Mouse (Mus musculus): ENCODE measurements at regions not wholly inside any gene's neighbourhood (a gene's known extent, or its start where the extent isn't known, plus 50 kb on each side); places are given as distances from the start of the nearest gene placed in this dataset.

GRCm38 (mm10) chr5:43136142-43136541, 96.8 kb upstream of the Cpeb2 start:
- H3K36me3 ChIP-seq (ENCODE audit: control insufficient read depth, insufficient read depth, low read length): no peaks in the 10 kb centered on the region
- H3K27me3 ChIP-seq (ENCODE audit: control insufficient read depth, insufficient read depth, low read length): no peaks in the 10 kb centered on the region
- no peaks in the 10 kb centered on the region for H3K4me1 ChIP-seq (ENCODE audit: control insufficient read depth, insufficient read depth, low read length)
- no peak for DNase-seq (ENCODE audit: low spot score, missing footprints)
- H3K4me2 ChIP-seq: no peak overlapping the region
- WGBS: 87% methylated on average over 4 of the region's 4 CpGs
- no peak overlapping the region for H3K4me3 ChIP-seq (ENCODE audit: low read depth, low read length)
- H3K27ac ChIP-seq (ENCODE audit: low read depth, low read length): no peak overlapping the region
- no peak overlapping the region for H3K9ac ChIP-seq (ENCODE audit: low read length)
- no peaks in the 10 kb centered on the region for H3K9me3 ChIP-seq (ENCODE audit: control insufficient read depth, low read length)
- no peak for ATAC-seq (ENCODE audit: low FRiP score)

GRCm38 (mm10) chr5:43137777-43138176, 95.2 kb upstream of the Cpeb2 start:
- ATAC-seq (ENCODE audit: low FRiP score): no peak

GRCm38 (mm10) chr5:43138931-43139486, 94.0 kb upstream of the Cpeb2 start:
- Histone ChIP-seq H3K27ac (ENCODE audit: low read depth, low read length) (no peak overlapping the region), H3K4me3 (ENCODE audit: low read depth, low read length) (no peak overlapping the region), H3K36me3 (ENCODE audit: control insufficient read depth, insufficient read depth, low read length) (no peaks in the 10 kb centered on the region), H3K4me2 (no peak overlapping the region), H3K9me3 (ENCODE audit: control insufficient read depth, low read length) (no peaks in the 10 kb centered on the region), H3K27me3 (ENCODE audit: control insufficient read depth, insufficient read depth, low read length) (no peaks in the 10 kb centered on the region), H3K4me1 (ENCODE audit: control insufficient read depth, insufficient read depth, low read length) (no peaks in the 10 kb centered on the region), H3K9ac (ENCODE audit: low read length) (no peak overlapping the region)
- WGBS: 88% methylated on average over 4 of the region's 4 CpGs
- ATAC-seq (ENCODE audit: low FRiP score) (no peak), DNase-seq (ENCODE audit: low spot score, missing footprints) (no peak)

More at GRCm38 (mm10) chr5:43137777-43138176, 95.2 kb upstream of the Cpeb2 start:
- Histone ChIP-seq H3K4me2 (no peak overlapping the region), H3K4me3 (ENCODE audit: low read depth, low read length) (no peak overlapping the region), H3K27me3 (ENCODE audit: control insufficient read depth, insufficient read depth, low read length) (no peaks in the 10 kb centered on the region), H3K4me1 (ENCODE audit: control insufficient read depth, insufficient read depth, low read length) (no peaks in the 10 kb centered on the region), H3K9me3 (ENCODE audit: control insufficient read depth, low read length) (no peaks in the 10 kb centered on the region), H3K9ac (ENCODE audit: low read length) (no peak overlapping the region), H3K27ac (ENCODE audit: low read depth, low read length) (no peak overlapping the region), H3K36me3 (ENCODE audit: control insufficient read depth, insufficient read depth, low read length) (no peaks in the 10 kb centered on the region)
- WGBS: 86% methylated on average over 5 of the region's 5 CpGs
- no peak for DNase-seq (ENCODE audit: low spot score, missing footprints)

- H3K9me3 ChIP-seq (ENCODE audit: control insufficient read depth, low read length): no peaks in the 10 kb centered on the region
- H3K4me3 ChIP-seq (ENCODE audit: low read depth, low read length): no peak overlapping the region
- DNase-seq (ENCODE audit: low spot score, missing footprints) (no peak), ATAC-seq (ENCODE audit: low FRiP score) (no peak)
- H3K36me3 ChIP-seq (ENCODE audit: control insufficient read depth, insufficient read depth, low read length): no peaks in the 10 kb centered on the region
- H3K27ac ChIP-seq (ENCODE audit: low read depth, low read length): no peak overlapping the region
- no peak overlapping the region for H3K9ac ChIP-seq (ENCODE audit: low read length)
- WGBS: 93% methylated on average over 1 of the region's 1 CpGs
- no peak overlapping the region for H3K4me2 ChIP-seq
- H3K4me1 ChIP-seq (ENCODE audit: control insufficient read depth, insufficient read depth, low read length): no peaks in the 10 kb centered on the region
- no peaks in the 10 kb centered on the region for H3K27me3 ChIP-seq (ENCODE audit: control insufficient read depth, insufficient read depth, low read length)
Measured at GRCm38 (mm10) chr5:43139813-43140212, 93.2 kb upstream of the Cpeb2 start.

- H3K9me3 ChIP-seq (ENCODE audit: control insufficient read depth, low read length): no peaks in the 10 kb centered on the region
- H3K9ac ChIP-seq (ENCODE audit: low read length): no peak overlapping the region
- H3K4me3 ChIP-seq (ENCODE audit: low read depth, low read length): no peak overlapping the region
- H3K4me2 ChIP-seq: no peak overlapping the region
- H3K36me3 ChIP-seq (ENCODE audit: control insufficient read depth, insufficient read depth, low read length): no peaks in the 10 kb centered on the region
- no peaks in the 10 kb centered on the region for H3K4me1 ChIP-seq (ENCODE audit: control insufficient read depth, insufficient read depth, low read length)
- WGBS: 91% methylated on average over 6 of the region's 6 CpGs
- DNase-seq (ENCODE audit: low spot score, missing footprints) (no peak), ATAC-seq (ENCODE audit: low FRiP score) (no peak)
- H3K27ac ChIP-seq (ENCODE audit: low read depth, low read length): no peak overlapping the region
- H3K27me3 ChIP-seq (ENCODE audit: control insufficient read depth, insufficient read depth, low read length): no peaks in the 10 kb centered on the region
Measured at GRCm38 (mm10) chr5:43145939-43146338, 87.0 kb upstream of the Cpeb2 start.

- no peaks in the 10 kb centered on the region for H3K36me3 ChIP-seq (ENCODE audit: control insufficient read depth, insufficient read depth, low read length)
- 85% methylated on average over 2 of the region's 2 CpGs for WGBS
- no peak overlapping the region for H3K9ac ChIP-seq (ENCODE audit: low read length)
- no peaks in the 10 kb centered on the region for H3K4me1 ChIP-seq (ENCODE audit: control insufficient read depth, insufficient read depth, low read length)
- ATAC-seq (ENCODE audit: low FRiP score): no peak
- H3K4me2 ChIP-seq: no peak overlapping the region
- DNase-seq (ENCODE audit: low spot score, missing footprints): no peak
- no peaks in the 10 kb centered on the region for H3K9me3 ChIP-seq (ENCODE audit: control insufficient read depth, low read length)
- H3K27me3 ChIP-seq (ENCODE audit: control insufficient read depth, insufficient read depth, low read length): no peaks in the 10 kb centered on the region
- H3K27ac ChIP-seq (ENCODE audit: low read depth, low read length): no peak overlapping the region
- no peak overlapping the region for H3K4me3 ChIP-seq (ENCODE audit: low read depth, low read length)
Measured at GRCm38 (mm10) chr5:43146928-43147327, 86.0 kb upstream of the Cpeb2 start.

GRCm38 (mm10) chr5:43148486-43148885, 84.5 kb upstream of the Cpeb2 start:
- H3K27me3 ChIP-seq (ENCODE audit: control insufficient read depth, insufficient read depth, low read length): no peaks in the 10 kb centered on the region
- no peak for DNase-seq (ENCODE audit: low spot score, missing footprints)
- ATAC-seq (ENCODE audit: low FRiP score): no peak
- no peaks in the 10 kb centered on the region for H3K4me1 ChIP-seq (ENCODE audit: control insufficient read depth, insufficient read depth, low read length)
- no peak overlapping the region for H3K4me3 ChIP-seq (ENCODE audit: low read depth, low read length)
- 79% methylated on average over 9 of the region's 9 CpGs for WGBS
- no peak overlapping the region for H3K9ac ChIP-seq (ENCODE audit: low read length)
- no peaks in the 10 kb centered on the region for H3K9me3 ChIP-seq (ENCODE audit: control insufficient read depth, low read length)
- no peak overlapping the region for H3K27ac ChIP-seq (ENCODE audit: low read depth, low read length)
- H3K36me3 ChIP-seq (ENCODE audit: control insufficient read depth, insufficient read depth, low read length): no peaks in the 10 kb centered on the region
- no peak overlapping the region for H3K4me2 ChIP-seq

- Histone ChIP-seq H3K36me3 (ENCODE audit: control insufficient read depth, insufficient read depth, low read length) (no peaks in the 10 kb centered on the region), H3K9ac (ENCODE audit: low read length) (no peak overlapping the region), H3K4me2 (no peak overlapping the region), H3K9me3 (ENCODE audit: control insufficient read depth, low read length) (no peaks in the 10 kb centered on the region), H3K27me3 (ENCODE audit: control insufficient read depth, insufficient read depth, low read length) (no peaks in the 10 kb centered on the region), H3K4me1 (ENCODE audit: control insufficient read depth, insufficient read depth, low read length) (no peaks in the 10 kb centered on the region), H3K4me3 (ENCODE audit: low read depth, low read length) (no peak overlapping the region), H3K27ac (ENCODE audit: low read depth, low read length) (no peak overlapping the region)
- DNase-seq (ENCODE audit: low spot score, missing footprints) (no peak), ATAC-seq (ENCODE audit: low FRiP score) (peak; percentile 70; the same call in 1 of the 2 replicates)
- 52% methylated on average over 4 of the region's 4 CpGs for WGBS
Measured at GRCm38 (mm10) chr5:43149559-43149958, 83.4 kb upstream of the Cpeb2 start.

- no peak for ATAC-seq (ENCODE audit: low FRiP score)
- 74% methylated on average over 3 of the region's 3 CpGs for WGBS
- H3K4me3 ChIP-seq (ENCODE audit: low read depth, low read length): no peak overlapping the region
Measured at GRCm38 (mm10) chr5:43151099-43151774, 81.7 kb upstream of the Cpeb2 start.

More at GRCm38 (mm10) chr5:43151099-43151774, 81.7 kb upstream of the Cpeb2 start:
- Histone ChIP-seq H3K27me3 (ENCODE audit: control insufficient read depth, insufficient read depth, low read length) (no peaks in the 10 kb centered on the region), H3K4me1 (ENCODE audit: control insufficient read depth, insufficient read depth, low read length) (no peaks in the 10 kb centered on the region), H3K27ac (ENCODE audit: low read depth, low read length) (no peak overlapping the region), H3K4me2 (no peak overlapping the region), H3K9me3 (ENCODE audit: control insufficient read depth, low read length) (no peaks in the 10 kb centered on the region), H3K9ac (ENCODE audit: low read length) (no peak overlapping the region), H3K36me3 (ENCODE audit: control insufficient read depth, insufficient read depth, low read length) (no peaks in the 10 kb centered on the region)
- no peak for DNase-seq (ENCODE audit: low spot score, missing footprints)

Data from midbrain, embryonic 11.5 days (tissue).